In the genomic region with DNA sequence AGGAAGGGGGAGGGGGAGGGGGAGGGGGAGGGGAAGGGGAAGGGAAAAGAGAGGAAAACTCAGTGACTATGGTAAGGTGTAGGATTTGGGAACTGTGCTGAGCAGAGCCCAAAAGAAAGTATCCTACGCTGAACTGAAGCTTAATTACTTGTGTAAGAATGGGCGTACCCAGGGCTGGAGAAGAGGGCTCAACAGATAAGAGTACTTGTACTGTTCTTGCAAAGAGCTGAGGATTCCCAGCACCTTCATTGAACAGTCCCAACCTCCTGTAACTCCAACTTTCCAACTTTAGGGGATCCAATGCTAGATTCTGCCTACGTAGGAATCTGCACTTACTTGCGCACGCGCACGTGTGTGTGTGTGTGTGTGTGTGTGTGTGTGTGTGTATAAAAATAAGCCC, we compare ENCODE assay signal across 12 mouse cellular contexts. TPM values are rescaled to one million over a fixed set of nuclear protein-coding genes. Genes with fewer than 3 reads are reported as not detected.
"Had no signal": no experiment of that assay in that cellular context is flagged by ENCODE, and none has a peak within 500 bp of the region (broad histone marks: within the 10 kb centered on the region; RNA-seq: fewer than 3 reads in every experiment).

No protein-coding gene starts in this region.

- H3K27me3 ChIP-seq: limb, embryonic 13.5 days; midbrain, embryonic 12.5 days had no signal

- H3K4me2 ChIP-seq: limb, embryonic 13.5 days; midbrain, embryonic 12.5 days had no signal

- DNase-seq: kidney, adult 2 months; kidney, postnatal 25 days; left cerebral cortex, postnatal 4 days; lung, adult 18-20 months; right cerebral cortex, postnatal 14 days; thymus, postnatal 14 days had no signal

- H3K9ac ChIP-seq: limb, embryonic 13.5 days; midbrain, embryonic 12.5 days had no signal

- H3K27ac ChIP-seq: limb, embryonic 13.5 days; midbrain, embryonic 12.5 days had no signal

- H3K36me3 ChIP-seq: limb, embryonic 13.5 days; midbrain, embryonic 12.5 days had no signal

- ATAC-seq: intestine, embryonic 16.5 days; midbrain, embryonic 16.5 days had no signal

- H3K9me3 ChIP-seq: limb, embryonic 13.5 days; midbrain, embryonic 12.5 days had no signal

- H3K4me1 ChIP-seq: limb, embryonic 13.5 days; midbrain, embryonic 12.5 days had no signal

- H3K4me3 ChIP-seq: limb, embryonic 13.5 days; midbrain, embryonic 12.5 days had no signal

RNA-seq across cellular contexts. Expression of a gene that starts 5.0 kb away (rescaled TPM):
- total RNA-seq: left cerebral cortex, adult 18-20 months; left cerebral cortex, postnatal 10 days had no signal
